Mouse (Mus musculus): ENCODE data around the gene B3galnt2.
"Not testable (repeated sequence)": the region's sequence is repeated elsewhere in the genome, so short reads cannot be mapped to it uniquely, and the experiment has no call there.

B3galnt2 gene

DNA sequence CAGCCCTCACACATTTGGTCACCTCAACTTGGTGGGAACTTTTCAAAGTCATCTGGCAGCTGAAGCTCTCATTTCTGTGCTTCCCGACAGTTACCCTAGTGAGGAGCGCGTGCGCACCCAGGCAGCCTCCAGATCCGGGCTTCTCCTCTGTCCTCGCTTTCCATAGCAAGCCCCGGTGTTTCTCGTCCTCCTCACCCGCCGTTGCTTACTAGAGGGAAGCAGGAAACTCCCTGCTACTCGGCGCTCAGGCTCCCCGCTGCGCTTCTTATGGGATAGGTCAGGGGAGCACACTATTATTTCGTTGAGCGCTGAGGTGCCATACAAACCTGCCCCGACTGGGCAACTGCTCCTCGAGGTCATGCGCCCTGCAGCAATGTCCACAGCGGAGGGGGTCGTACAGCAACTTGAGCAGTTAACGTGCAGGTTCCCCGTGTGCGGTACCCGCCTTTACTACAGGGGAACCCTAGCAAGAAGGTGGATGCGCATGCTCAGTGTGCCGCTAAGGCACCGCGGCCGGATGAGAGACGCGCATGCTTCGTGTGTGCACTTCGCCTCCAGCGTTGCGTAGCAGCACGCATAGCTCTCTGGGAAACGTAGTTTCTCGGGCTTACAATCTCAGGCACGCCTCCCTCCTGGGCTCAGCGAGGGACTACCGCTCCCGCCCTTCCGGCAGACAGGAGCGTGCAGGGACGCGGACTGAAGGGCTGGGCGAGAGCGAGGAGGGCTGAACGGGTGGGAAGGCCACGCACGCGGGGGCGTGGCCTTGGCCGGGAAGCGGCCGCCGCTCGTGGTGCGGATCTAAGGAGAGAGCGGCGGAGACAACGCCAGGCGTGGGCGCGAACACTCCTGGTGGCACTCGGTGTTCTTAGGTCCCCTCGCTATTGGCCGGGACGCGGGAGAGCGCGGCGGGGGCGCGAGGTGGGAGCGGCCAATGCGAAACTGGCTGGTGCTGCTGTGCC is at the start of gene B3galnt2:
Gene B3galnt2, plus strand, starts transcription at position 596 of the 959 bp plus-strand sequence.
- DNase-seq (ENCODE audit: low read depth, low spot score) = peak; percentile 99

DNA sequence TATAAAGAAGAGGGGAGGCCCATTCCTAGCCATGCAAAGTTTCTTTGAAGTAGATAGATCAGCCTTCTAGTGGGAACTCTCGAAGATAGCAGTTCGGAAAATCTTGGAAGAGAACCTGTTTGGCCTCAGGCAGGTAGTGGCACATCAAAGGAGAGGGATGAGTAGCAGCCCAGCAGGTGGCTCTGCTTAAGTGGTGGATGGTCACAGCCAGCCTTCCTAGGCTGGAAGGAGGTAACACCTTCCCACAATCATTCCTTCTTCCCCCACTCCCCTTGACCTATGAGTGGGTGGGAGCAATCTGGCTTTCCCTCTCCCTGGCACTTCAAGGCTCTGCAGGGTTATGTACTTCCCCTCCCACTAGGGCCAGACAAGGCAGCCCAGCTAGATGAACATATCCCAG is 42.9 kb upstream of the B3galnt2 start:
- DNase-seq (ENCODE audit: low read depth, low spot score) = no peak

DNA sequence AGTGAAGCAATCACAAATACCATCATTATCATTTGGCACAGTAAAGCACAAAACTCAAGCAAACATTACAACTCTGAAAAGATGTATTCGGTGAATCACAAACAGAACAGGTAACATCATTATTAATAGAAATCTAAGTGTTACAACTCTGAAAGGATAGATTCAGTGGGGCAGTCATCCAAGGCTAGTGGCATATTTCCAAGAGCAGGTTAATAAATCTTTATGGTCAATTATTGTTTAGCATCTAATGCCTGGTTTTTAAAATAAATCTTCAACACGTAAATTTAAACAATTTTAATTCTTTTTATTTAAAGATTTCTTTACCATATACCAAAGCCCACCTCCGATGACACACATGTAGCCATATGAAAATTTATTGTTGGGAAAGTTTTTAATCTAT is 34.9 kb upstream of the B3galnt2 start:
- DNase-seq (ENCODE audit: low read depth, low spot score) = no peak

DNA sequence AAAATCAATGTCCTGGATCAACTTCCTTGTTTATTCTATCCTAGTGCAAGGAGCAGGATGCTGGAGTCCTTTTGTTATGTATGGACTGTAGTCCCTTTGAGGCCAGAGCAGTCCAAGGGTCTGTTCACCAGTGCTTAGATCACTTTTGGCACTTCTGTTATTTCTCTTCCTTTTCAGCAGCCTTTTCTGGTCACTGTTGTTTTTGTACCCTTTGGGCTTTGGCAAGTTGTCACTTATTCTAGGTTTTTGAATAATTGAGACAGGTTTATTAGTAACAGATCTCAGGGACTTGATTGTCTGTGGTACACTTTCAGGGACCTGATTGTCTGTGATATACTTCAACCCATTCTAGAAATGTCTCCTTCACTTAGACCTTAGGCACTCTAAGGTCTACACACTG is 31.7 kb upstream of the B3galnt2 start:
- no peak for DNase-seq (ENCODE audit: low read depth, low spot score)

GRCm38 (mm10) chr13:13929982-13930381 is 24.3 kb upstream of the B3galnt2 start:
- DNase-seq (ENCODE audit: low read depth, low spot score) = no peak

DNA sequence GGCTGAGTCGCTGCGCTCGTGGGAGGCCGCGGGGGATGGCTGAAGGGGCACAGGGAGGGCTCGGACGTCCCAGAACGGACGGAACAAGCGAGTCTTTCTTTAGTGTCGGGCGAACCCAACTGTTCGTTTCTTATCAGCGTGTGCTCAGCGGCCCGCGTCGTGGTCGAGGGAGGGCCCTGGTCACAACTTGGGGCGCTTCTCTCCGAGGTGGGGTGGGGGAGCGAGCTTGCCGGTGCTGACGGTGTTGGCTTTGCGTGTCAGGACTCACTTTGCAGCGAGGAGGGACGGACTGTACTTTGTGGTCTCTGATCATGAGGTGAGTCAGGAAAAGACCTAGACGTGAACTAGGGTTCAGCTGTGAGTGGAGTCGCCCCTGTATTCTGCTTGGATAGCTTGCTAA is 662 bp downstream of the B3galnt2 start:
- no peak for DNase-seq (ENCODE audit: low read depth, low spot score)

DNA sequence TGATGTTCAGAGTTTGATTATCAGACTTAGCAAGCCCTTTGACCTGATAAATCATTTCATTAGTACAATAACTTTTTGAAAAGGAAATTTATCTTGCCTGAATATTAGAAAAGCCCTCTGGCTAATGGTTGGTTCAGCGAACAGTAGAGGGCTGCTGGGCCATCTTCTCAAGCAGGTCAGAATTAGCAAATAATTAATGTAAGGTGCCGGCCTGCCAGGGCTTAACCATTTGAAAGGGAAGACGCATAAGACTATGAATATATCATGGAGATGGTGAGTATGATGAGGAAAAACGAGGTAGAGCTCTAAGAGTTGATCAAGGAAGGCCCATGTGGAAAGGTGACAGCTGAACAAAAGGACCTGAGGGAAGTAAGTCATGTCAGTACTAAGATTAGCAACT is 2.4 kb downstream of the B3galnt2 start:
- DNase-seq (ENCODE audit: low read depth, low spot score) = no peak

DNA sequence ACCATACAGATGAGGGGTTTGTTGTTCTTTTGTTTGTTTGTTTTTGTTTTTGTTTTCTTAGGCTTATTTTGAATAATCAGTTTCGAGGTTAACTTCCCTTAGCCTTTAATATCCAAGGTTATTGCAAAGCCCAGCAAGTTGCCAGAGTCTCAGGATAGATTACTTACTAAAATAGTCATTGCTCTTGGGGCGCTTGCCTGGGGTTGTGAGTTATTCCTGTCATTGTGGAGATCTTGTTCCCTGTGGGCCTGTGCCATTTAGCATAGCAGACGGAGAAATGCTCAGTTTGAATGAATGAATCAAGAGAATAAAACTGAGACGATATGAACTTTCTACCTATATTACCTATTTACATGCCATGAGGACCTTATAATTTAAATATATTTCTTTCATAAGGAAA is 5.9 kb downstream of the B3galnt2 start:
- no peak for DNase-seq (ENCODE audit: low read depth, low spot score)

- no peak for DNase-seq (ENCODE audit: low read depth, low spot score)
These were observed 6.8 kb downstream of the B3galnt2 start for GRCm38 (mm10) chr13:13961046-13961445.

DNA sequence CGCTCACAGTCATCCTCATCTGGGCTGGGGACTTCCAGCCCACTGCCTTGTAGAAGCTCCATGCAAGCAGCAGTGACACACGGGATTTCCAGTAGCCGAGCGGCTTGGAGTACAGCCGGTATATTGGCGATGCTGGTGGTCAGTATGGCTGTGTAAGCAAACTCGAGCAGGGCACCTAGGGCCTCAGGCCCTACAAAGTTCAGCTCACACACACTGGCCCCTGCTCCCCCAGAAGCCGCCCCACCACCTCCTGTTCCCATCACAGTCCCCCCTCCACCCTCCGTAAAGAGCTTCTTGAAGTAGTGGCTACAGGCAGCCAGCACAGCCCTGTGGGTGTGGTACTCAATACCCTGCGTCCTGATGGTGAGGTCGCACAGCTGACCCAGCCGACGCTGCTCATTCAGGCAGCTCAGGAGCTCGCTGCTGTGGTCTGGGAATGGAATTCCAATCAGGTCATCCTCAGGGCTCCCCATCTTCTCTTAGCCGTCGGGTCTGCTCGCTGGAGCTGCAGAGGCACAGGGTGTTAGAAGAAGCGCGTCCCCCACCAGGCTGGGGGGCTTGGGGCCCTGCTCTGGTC is 11.2 kb downstream of the B3galnt2 start:
- DNase-seq (ENCODE audit: low read depth, low spot score) = no peak

GRCm38 (mm10) chr13:13966172-13966571 is 11.9 kb downstream of the B3galnt2 start:
- no peak for DNase-seq (ENCODE audit: low read depth, low spot score)

- DNase-seq (ENCODE audit: low read depth, low spot score) = peak; percentile 83
These were observed 14.4 kb downstream of the B3galnt2 start for GRCm38 (mm10) chr13:13968629-13969111.

DNA sequence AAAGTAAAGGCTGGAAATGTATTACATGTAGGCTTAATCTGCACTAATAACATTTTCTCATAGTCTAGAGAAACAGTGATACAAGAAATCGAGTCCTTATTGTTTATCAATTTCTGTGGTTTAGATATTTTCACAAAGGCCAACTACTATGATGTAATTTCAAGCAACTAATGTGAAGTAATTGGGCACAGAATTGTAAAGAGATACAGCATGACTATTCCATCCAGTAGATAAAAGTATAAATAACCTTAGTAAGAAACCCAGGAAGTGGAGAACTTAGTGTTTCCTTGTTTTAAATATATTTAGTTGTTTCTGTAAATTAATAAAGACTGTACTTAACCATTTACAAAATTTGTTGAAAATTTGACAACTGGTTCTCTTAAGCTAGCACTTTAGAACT is 15.5 kb downstream of the B3galnt2 start:
- DNase-seq (ENCODE audit: low read depth, low spot score) = no peak

DNA sequence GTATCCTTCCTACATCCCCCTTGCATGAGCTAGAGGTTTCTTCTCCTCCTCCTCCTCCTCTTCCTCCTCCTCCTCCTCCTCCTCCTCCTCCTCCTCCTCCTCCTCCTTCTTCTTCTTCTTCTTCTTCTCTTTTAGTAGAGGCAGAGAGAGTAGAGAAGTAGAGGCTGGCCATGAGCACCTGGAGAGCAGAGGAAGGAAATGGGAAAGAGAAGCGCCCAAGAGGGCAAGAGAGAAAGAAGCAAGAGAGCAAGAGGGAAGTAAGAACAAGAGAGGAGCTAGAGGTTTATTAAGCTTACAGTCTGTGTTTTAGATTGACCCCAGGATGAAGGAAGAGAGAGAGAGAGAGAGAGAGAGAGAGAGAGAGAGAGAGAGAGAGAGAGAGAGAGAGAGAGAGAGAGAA is 27.6 kb downstream of the B3galnt2 start:
- not testable (repeated sequence) for DNase-seq (ENCODE audit: low read depth, low spot score)

DNA sequence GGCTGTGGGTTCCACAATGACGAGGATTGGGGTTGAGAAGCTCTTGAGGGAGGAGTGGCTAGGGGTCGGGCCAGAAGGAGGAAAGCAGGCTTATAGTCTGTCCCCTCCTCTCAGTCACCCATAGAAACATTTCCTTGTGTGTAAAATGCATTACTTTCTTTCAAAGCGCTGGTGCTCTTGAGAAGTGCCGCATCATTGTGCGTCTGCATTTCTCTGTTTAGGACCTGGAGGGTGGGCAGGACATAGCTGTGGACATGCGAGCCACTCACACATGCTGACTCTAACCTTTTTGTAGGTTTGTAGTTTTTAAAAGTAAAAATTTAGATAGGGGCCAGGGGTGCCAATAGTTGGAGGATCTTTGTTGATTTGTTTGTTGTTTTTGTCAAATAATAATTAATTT is 29.3 kb downstream of the B3galnt2 start:
- no peak for DNase-seq (ENCODE audit: low read depth, low spot score)

GRCm38 (mm10) chr13:13989135-13989534 is 34.9 kb downstream of the B3galnt2 start:
- DNase-seq (ENCODE audit: low read depth, low spot score) = no peak

DNA sequence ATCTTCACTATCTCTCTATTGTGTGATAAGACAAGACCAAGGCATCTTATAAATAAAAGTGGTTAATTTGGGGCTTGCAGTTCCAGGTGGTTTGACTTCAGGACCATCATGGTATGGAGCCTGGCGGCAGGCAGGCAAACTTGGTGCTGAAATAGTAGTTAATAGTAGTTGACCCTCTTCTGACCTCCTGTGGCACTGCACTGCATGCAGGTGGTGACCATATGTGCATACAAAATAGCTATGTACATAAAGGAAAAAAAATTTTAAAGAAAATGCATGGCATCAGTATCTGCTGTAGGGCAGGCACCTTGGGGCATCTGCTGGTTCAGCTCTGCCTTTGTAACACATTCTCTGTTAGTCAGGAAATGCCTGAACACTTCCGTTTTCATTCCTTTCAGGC is 36.1 kb downstream of the B3galnt2 start:
- DNase-seq (ENCODE audit: low read depth, low spot score) = no peak

DNA sequence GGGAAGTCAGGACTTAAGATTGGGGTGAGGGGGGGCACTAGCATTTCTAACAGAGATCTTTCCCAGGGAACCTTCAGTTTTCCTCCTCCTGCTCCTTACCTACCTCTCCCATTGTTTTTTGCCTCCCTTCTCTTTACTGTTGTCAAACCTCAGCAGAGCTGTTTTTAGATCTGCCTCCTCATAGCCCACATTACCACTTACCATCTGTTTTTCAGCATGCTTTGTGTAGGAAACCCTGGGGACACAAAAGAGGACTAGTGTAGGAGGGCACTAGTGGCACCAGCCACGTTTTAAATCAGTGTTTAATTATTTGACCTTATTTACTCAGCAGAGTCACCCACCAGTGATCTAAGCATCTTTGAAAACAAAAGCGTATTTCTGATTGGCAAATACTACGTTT is 38.8 kb downstream of the B3galnt2 start:
- DNase-seq (ENCODE audit: low read depth, low spot score) = peak; percentile 81

DNA sequence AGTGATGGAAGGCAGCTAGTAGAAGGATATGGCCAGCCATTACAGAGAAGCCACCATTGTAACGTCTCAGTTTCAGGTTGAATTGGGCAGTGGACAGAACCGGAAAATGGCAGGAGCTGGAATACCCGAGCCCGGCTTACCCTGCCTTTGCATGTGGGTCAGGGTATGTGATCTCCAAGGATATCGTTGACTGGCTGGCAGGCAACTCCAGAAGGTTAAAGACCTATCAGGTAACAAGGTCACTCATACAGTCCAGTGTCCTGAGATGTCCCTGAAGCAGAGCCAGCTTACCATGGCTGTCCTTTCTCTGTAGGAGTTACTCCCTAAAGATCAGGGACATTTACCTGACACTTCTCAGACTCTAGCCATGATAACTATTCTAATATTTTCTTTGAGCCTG is 40.8 kb downstream of the B3galnt2 start:
- no peak for DNase-seq (ENCODE audit: low read depth, low spot score)

- DNase-seq (ENCODE audit: low read depth, low spot score) = no peak
These were observed 43.2 kb downstream of the B3galnt2 start for GRCm38 (mm10) chr13:13997476-13997875.

DNA sequence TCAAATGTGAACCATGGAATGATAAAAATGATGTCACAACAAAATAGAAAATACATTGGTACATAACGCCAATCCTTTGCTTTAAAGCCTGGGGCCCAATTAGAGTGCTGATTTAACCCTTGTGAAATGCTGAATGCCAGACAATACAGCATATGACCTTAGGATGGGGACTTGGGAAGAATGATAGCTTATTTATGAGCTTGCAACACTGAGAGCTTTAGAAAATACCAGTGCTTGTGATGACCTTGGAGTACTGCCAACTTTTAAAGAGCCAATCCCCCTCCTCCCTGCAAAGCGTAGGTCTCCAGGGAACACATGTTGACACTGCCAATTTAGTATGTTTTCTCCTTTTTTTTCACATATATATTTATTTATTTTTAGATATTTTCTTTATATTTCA is 48.4 kb downstream of the B3galnt2 start:
- DNase-seq (ENCODE audit: low read depth, low spot score) = no peak

- DNase-seq (ENCODE audit: low read depth, low spot score) = no peak
These were observed 49.8 kb downstream of the B3galnt2 start for GRCm38 (mm10) chr13:14004086-14004485.

DNA sequence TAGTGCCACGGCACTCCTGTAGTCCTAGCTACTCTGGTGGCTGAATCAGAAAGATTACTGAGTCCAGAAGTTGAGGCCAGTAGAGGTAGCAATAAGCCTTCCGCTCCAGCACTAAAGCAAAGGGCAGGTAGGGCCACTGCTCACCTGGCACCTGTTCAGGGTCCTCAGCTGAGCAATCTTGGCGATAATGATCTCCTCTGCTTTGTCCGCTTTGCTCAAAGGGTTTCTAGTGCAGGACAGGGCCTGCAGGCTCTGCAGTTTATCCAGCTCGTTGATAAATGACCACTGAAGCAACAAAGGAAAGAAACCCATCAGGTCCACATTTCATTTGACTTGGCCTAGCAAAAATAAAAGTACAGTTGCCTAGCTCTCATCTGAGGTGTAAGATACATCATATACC is 50.7 kb downstream of the B3galnt2 start:
- DNase-seq (ENCODE audit: low read depth, low spot score) = no peak

Measured in telencephalon, adult 2 months (tissue).